Mouse (Mus musculus) small intestine, adult 2 months (tissue): Measurements from ENCODE around the gene Pdxdc1.

ENCODE experiments used
- CTCF ChIP-seq: fragments of 200-500 bp; IDR thresholded peaks from 2 replicates; pipeline ENCODE4 v1.5.1; 2012; ENCODE audit warnings: low read depth, mild to moderate bottlenecking, control low read depth, inconsistent platforms, low read length, moderate library complexity, mixed read lengths; ENCODE audit not compliant: insufficient replicate concordance, insufficient read length; ENCODE audit errors: extremely low read depth
- POLR2A ChIP-seq: fragments of 200-500 bp; IDR thresholded peaks from 2 replicates; pipeline ENCODE4 v1.6.1; 2012; ENCODE audit warnings: low read depth, mild to moderate bottlenecking, control low read depth, inconsistent platforms, low read length, moderate library complexity

DNA sequence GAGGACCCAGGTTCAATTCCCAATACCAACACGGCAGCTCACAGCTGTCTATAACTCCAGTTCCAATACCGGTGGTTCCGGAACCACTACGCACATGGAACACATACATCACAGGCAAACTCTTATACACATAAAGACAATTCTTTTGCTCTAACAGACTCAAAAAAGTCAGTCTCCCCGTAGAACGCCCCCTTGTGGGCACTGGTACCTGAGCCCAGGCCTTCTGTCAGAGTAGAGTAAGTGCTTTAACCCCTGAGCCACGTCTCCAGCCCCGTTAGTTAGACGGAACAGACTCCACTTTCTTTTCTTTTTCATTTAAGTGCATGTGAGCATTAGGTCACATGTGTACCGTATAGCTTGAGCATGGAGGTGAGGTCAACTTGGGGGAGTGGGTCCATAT, 72.5 kb downstream of the Pdxdc1 start:
- peak; percentile 26; the same call in 1 of the 2 replicates for TF ChIP-seq CTCF
- TF ChIP-seq POLR2A, result no peak
